Mouse (Mus musculus) MN1 (cell line): ENCODE data around the gene AC161166.1.
"Not testable (repeated sequence)": the region's sequence is repeated elsewhere in the genome, so short reads cannot be mapped to it uniquely, and the experiment has no call there.

Experiments
- DNase-seq: peaks from one replicate; pipeline ENCODE4 v3.0.0-alpha.2; 2016; ENCODE audit warnings: low spot score

AC161166.1 gene

DNA sequence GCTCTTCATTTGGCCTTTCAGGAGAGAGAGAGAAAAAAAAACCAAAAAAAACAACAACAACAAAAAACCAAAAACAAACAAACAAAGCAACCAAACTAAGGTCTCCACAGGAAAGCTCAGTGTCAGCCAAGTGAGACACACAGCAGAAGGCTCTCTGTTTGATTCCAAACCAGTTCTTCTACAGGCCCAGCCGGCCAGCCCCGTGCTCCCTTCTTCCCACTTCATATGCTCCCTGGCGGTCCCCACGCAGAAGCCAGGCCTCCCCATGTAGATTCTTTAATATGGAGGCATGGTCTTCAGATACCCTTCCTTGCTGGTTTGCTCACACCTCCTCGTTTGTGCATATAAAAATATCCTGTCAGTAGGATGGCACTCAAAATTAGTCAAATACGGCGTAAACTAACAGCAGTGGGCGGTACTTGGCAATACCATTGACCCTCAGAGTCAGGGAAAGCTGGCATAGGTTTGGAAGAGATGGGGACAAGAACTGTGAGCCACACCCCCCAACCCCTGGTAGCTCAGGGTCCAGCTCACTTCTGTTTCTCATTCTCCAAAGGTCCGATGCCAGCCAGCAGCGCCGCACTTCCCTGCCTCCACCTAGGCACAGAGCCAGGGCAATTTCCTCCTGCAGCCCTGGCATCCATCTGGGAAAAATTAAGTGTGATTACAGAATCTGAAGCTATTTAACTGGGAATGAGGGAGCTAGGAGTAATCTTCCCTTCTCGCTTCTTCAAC lies 13.6 kb upstream of the AC161166.1 start:
- peak; percentile 77 for DNase-seq

DNA sequence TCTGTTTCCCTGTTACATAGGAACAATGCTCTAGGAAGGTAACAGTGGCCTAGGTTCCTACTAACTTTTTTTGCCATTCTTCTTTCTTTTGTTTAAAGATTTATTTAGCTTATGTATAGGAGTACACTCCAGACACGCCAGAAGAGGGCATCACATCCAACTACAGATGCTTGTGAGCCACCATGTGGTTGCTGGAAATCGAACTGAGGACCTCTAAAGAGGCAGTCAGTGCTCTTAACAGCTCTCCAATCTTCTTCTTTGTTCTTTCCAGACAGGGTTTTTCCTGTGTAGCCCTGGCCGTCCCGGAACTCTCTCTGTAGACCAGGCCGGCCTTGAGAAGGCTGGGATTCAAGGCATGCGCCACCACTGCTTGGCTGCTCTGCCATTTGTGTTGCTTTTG lies 12.7 kb upstream of the AC161166.1 start:
- no peak for DNase-seq

DNA sequence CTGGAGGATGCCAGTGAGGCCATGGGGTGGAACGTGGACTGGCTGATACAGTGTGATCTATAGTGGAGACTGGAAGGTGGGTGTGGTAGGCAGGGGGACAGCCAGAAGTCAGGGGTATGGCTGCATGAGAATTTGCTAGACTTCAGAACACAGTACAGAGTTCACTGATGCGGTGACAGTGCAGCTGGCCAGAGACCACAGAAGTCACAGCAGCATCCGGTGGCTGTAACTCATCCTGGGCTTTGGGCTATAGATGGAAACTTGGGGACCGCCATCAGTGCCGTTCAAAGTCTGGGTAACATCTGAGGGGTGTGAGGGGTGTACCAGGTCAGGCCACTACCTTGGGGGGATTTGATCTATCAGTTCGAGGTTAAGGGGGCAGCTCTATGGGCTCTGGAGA lies 11.5 kb upstream of the AC161166.1 start:
- no peak for DNase-seq

DNA sequence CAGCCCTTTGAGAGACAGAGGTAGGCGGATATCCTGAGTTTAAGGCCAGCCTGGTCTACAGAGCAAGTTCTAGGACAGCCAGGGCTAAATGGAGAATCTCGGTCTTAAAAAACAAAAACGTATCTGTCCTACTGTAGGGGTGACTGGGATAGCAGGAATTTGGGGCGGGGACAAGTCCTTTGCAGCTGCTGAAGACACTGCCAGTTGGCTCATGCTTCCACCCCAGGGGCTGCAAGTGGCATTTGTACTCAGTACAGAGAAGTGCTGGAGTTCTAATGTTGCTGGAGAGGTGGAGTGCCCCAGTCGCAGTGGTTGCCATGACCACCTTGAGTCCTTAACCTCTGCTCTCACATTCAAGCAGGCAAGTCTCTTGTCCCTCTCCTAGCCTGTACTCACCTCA lies 10.6 kb upstream of the AC161166.1 start:
- DNase-seq, result no peak

DNA sequence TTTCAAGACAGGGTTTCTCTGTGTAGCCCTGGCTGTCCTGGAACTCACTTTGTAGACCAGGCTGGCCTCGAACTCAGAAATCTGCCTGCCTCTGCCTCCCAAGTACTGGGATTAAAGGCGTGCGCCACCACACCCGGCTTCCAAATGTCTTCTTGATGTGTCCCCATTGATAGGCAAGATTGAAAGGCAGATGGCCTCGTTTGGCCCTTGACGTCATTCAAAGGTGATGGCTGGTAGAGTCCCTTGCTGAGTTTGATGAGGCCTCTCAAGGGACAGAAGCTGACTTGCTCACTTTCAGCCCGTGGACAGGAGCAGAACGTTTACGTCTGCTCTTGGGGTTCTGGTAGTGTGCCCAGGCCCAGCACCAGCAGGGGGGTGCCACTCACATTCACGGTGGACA lies 7.8 kb upstream of the AC161166.1 start:
- DNase-seq, result not testable (repeated sequence)

DNA sequence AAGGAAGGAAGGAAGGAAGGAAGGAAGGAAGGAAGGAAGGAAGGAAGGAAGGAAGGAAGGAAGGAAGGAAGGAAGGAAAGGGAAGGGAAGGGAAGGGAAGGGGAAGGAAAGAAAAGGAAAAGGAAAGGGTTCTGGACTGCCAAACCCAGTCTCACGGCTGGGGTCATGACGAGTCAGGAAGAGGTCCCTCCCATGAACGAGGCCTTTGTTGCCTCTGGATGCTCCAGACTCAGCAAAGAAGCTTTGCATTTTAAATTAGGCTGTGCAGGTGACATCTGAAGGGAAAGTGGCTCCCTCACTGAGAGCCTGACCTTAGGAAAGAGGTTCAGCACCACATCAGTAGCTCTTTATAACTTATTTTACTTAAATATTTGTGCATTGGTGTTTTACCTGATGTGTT lies 6.9 kb upstream of the AC161166.1 start:
- DNase-seq, result no peak

DNA sequence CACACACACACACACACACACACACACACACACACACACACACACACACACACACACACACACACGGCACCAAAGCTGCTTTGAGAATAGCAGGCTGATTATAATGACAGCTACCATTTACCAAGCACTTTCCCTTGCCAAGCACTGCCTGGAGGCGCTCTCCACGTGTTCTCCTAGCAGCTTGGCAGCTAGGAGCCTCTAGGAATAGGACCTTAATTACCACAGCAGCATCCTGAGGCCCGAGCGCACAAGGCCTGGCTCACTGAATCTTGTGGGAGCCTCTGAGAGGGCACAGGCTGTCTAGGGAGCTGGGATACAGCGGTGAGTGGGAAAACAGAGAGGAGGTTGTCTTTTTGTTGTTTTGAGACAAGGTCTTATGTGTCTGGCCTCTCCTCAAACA lies 5.4 kb upstream of the AC161166.1 start:
- no peak for DNase-seq

DNA sequence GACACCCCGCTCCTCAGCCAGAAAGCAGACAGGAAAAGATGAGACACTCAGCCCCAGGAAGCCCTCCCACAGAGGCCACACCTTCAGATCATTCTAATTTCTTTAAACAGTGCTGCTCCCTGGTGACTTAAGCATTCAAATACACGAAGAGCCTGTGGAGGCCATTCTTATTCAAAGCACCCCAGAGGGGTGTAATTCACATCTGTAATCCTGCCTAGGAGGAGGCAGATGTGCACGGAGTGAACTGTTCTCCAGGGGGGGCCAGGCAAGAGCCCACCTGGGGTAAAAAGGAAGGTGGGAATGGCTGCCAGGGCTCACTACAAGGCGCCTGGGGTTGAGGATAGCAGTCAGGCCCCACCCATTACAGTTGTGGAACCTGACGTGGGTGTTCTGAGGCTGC lies 4.8 kb upstream of the AC161166.1 start:
- DNase-seq, result no peak

DNA sequence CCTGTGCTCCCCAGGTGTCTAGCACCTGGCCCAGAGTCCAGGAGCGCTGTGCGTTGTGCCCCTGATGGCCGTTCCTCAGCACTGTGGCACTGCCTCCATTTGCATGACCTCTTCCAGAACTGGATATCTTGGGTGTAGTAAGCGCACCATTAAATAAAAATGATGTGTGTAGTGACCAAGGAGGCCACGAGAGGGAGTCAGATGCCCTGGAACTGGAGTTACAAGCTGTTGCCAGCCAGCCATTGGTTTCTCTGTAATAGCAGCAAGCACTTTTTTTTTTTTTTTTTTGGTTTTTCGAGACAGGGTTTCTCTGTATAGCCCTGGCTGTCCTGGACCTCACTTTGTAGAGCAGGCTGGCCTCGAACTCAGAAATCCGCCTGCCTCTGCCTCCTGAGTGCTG lies 4.1 kb upstream of the AC161166.1 start:
- not testable (repeated sequence) for DNase-seq

DNA sequence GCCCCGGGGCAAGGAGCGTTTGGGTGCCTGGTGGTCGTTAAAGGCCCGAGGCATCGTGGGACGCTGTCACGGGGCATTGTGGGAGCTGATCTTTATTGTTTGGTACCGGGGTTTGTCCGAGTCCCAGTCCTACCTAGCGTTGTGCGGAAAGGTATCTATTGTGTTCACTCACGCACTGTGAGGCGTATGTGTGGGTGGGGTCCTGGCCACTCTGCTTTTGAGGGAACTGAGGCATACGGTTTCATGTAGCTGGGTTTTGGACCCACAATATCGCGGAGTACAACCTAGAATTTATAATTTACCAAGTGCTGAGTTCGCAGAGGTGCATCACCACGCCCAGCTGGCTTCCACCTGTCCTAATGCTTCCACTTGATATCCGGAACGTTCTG lies 4.5 kb downstream of the AC161166.1 start:
- no peak for DNase-seq

DNA sequence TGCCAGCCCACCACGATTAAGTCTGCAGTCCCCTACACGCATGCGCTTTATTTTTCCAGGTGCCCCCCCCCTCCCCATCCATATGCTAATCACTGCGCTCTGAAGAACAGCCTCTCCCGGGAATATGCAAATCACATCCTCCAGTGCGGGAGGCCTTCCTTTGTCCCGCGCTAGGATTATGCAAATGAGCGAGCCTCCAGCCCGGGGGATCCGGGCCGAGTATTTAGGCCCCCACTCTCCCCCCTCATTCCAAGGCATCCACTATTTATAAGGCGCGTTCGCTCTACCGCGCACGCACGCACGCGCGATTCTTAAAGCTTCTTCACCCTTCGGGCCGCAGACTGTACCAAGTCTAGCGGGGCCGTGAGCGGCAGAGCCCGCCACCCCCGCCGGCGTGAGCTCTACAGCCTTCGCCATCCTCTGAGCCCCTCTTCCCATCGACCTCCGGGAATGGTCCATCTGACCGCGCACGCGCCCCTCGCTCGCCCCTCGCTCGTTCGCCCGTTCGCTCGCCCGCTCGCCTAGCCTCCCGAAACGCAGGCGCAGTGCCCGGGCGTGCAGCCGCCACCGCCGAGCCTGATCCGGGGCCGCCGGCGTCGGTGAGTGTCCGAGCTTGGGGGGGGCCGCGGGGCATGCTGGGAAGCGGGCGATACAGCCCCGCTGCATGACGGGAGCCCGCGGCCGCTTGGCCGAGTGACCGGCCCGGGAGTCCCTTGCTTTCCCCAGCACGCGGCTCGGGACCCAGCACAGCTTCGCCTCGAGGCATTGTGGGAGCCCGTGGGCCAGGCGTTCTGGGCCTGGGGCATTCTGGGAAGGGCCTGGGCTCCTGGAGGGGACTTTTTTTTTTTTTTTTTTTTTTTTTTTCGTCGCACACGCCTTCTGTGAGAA lies 5.2 kb downstream of the AC161166.1 start, which contains the start of gene Zfp428:
Gene Zfp428 (plus strand): TSS at position 169 of the 888 bp plus-strand sequence.
- peak; percentile 90 for DNase-seq

DNA sequence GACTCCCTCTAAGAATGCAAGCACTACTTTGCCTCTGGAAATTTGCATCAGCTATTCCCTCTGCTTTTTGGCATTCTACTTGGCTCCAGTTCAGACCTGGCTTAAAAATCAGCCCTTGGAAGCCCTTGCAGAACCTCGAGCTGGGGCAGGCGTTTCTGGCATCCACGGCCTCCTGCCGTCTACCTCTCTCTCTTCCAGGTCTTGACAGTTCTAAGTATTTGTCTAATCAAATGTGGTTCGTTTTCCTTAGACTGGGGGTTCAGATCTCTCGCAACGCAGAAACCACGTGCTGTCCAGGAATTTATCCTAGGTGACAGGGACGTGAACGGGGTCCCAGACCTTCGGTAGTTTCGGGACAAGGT lies 5.8 kb downstream of the AC161166.1 start:
- DNase-seq, result peak; percentile 67

DNA sequence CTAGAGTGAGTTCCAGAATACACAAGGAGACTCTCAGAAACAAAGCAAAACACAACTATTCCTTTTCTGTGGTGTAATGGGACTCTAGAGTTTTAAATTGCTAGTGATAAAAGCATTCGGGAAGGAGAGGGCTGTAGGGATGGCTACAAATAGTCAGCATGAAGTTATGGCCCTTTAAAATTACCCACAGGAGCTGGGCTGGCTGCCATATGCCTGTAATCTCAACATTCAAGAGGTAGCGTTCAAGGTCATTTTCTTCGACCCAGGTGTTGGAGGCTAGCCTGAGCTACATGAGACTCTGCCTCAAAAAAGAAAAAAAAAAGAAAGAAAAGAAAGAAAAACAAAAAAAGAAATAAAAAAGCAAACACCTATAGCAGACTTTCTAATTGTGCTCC lies 6.2 kb downstream of the AC161166.1 start:
- no peak for DNase-seq

DNA sequence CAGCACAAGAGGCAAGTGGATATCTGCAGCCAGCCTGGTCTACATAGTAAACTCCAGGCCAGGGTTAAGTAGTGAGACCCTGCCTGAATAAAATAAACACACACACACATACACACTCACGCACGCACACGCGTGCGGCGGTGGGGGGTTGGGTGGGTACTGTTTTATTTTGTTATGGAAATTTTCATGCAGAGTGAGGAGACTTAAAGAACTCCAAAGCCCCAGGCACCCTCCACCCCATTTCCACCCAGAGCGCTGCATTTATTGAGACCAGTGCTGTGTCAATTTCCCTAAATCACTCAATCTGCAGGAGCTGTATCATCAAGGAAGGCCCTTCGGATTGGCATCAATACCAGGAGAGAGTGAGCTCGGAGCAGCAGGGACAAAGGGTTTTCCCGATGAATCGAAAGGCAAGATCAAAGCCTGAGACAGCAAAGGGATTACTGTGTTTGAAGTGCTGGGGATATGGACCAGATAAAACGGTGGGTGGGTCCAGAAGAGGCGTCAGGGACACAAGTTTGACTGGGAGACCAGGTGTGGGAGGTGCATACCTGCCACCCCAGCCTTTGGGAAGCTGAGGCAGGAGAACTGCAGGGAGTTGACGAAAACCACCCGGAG lies 6.7 kb downstream of the AC161166.1 start:
- DNase-seq, result no peak

DNA sequence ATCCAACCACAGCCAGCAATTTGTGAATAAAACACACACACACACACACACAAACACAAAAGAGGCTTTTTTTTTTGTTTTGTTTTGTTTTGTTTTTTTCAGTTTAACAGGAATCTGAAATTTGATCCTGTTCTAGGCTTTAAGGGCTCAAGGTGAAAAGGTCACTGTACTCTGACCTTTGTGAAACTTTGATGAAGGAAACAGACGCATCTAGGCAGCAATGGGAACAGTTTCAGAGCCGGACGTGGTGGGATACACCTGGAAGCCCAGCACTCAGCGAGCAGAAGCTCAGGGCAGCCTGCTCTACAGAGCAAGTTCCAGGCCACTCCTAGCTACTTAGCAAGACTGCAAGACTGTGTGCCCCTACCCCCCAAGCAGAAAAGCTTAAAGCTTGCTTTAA lies 7.4 kb downstream of the AC161166.1 start:
- no peak for DNase-seq

DNA sequence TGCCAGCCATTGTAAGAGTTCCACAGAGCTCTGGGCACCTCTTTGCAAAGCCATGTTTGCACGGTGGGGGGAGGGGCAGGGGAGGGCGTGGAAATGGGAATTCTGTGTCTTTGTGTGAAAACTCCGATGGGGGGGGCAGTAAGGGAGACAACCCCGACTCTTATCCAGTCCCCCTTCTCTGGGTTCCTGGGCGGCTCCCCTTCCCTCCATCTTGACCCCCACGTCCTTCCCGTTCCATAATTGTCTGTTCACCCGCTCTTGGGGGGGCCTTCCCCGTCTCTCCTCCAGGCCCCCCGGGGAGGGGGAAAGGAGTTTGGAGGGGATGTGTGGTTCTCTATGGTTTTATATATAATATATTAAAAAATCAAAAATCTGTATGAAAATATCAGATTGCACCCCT lies 8.3 kb downstream of the AC161166.1 start:
- no peak for DNase-seq

DNA sequence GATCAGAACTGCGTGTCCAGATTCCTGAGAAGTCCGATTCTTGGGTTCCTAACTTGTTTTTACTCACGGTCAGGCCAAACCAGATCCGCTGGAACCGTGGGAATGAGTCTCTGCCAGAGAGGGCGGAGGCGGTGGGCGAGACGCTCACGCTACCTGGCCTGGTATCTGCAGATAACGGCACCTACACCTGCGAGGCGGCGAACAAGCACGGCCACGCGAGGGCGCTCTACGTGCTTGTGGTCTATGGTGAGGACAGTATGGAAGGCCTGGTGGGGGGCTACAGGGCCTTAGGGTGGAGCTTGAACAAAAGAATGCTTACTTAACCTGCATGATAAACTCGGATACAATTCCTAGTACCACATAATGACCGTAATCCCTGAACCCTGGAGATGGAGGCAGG lies 10.8 kb downstream of the AC161166.1 start:
- DNase-seq, result no peak

DNA sequence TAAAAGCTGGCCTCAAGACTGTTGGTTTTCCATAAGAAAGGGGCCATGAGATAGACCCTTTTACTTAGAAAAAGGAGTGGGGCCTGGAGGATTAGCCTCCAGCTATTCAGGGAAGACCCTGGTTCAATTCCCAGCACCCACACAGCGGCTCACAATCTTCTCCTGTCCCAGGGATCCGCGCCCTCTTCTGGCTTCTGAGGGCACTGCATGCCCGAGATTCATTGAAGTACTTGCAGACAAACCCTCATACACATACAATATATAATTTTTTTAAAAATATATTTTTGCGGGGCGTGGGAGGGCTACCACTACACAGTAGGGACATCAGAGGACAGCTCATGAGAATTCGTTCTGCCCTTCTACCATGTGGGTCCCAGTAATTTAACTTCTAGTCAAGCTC lies 11.3 kb downstream of the AC161166.1 start:
- DNase-seq, result no peak

DNA sequence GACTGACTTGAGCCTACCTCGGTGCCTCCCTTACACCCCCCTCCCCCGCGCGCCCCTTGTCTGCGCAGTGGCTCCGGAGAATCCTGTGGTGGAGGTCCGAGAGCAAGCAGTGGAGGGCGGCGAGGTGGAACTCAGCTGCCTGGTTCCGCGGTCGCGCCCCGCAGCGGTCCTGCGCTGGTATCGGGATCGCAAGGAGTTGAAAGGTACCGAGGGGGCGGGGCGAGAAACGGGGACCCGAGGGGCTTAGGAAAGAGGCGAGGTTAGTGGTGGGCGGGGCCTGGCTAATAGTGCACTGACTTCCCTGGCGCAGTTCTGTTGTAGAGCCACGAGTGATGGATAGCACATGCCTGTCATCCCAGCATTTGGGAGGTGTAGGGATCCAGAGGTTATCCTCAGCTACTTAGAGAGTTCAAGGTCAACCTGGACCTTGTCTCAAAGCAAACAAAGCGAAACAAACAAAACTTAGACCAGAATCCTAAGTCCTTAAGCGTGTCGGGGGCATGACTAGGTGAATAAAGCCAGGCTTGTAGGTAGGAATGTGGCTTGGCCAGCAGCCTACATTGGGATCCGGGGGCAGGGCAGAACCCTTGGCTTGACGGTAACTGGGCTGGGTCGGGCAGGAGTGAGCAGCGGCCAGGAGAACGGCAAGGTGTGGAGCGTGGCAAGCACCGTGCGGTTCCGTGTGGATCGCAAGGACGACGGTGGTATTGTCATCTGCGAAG lies 12.2 kb downstream of the AC161166.1 start:
- DNase-seq, result no peak

DNA sequence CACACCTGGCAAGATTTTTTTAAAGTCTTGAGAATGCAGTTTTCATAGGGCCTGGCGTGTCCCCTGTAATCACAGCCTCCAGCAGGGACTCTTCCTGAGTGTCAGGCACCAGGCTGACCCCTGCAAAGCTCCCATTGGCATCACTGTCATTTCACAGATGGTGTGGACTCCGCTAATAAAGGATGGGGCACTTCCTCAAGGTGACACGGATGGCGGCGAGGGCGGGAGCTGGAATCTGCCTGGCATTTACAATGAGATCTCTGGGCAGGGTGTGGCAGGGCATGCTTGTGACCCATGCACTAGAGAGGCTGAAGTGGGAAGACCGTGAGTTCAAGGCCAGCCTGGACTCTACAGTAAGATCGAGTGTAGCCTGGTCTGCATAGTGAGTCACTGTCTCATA lies 24.0 kb downstream of the AC161166.1 start:
- no peak for DNase-seq

DNA sequence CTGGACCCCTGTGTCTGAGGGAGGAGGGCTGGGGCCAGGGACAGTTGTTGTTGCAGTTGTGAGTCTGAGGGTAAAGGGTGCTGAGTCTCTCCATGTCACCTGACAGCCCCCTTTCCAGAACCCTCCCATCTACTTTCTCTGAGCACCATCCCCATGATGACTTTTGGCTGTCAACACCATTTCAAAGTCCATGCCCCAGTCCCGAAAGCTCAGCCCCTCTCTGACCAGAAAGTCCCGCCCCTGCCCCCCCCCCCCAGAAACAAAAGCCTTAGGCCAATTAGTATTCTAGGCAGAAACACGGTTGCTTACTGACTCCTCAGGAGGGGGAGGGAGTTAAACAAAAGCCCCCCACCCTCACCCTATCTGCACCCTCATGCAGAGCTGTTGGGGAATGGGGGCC lies 24.9 kb downstream of the AC161166.1 start:
- DNase-seq, result no peak

DNA sequence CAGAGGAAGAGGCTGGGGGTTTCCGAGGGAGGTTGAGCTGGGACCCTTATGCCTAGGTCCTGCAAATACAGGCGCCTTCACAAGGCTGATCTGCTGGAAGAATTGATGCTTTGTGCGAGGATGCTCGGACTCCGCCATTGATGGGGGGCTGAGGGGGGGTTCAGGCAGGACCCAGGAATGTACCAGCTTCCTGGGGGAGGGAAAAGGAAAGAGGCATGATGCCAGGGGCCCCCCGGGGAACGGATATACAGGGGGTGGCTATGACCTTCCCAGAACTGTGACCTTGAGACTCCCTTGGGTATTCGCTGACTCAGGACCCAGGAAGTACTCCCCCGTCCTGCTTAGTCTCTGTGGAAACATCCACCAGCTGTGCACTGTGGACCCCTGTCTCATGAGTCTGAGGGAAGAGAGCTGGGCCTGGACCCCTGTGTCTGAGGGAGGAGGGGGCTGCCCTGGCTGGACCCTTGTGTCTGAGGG lies 25.6 kb downstream of the AC161166.1 start:
- no peak for DNase-seq
